Mouse (Mus musculus) heart, postnatal 0 days (tissue): Measurements from ENCODE around the gene Lpp. TPM values are rescaled to one million over a fixed set of nuclear protein-coding genes. Genes with fewer than 3 reads are reported as not detected.

ENCODE experiments used
- ATAC-seq: fragments of 200-750 bp; cut with Nextera tagmentation; 2 replicates; pipeline ENCODE4 v1.8.0; 2017; ENCODE audit warnings: low read depth, moderate number of reproducible peaks, moderate library complexity; ENCODE audit not compliant: insufficient read depth
- DNase-seq: peaks from one replicate; pipeline ENCODE4 v3.0.0-alpha.2; 2016; ENCODE audit warnings: low spot score
- H3K27ac ChIP-seq: fragments of 300-500 bp; sonication (generic); 2 replicates; pipeline ENCODE4 v1.5.1; 2014; ENCODE audit warnings: low read depth, mild to moderate bottlenecking
- H3K27me3 ChIP-seq: fragments of 300-500 bp; sonication (generic); 2 replicates; pipeline ENCODE4 v1.6.1; 2014; ENCODE audit warnings: low read length, mixed read lengths; ENCODE audit not compliant: control insufficient read depth, insufficient read depth
- H3K36me3 ChIP-seq: fragments of 300-500 bp; sonication (generic); replicated peaks from 2 replicates; pipeline ENCODE4 v1.6.1; 2014; ENCODE audit warnings: low read length, mixed read lengths; ENCODE audit not compliant: control insufficient read depth, insufficient read depth
- H3K4me1 ChIP-seq: fragments of 300-500 bp; sonication (generic); 2 replicates; pipeline ENCODE4 v1.6.1; 2014; ENCODE audit warnings: antibody characterized with exemption; ENCODE audit not compliant: control insufficient read depth, insufficient read depth
- H3K4me2 ChIP-seq: fragments of 300-500 bp; sonication (generic); 2 replicates; pipeline ENCODE4 v1.6.1; 2014; ENCODE audit warnings: low read depth, mild to moderate bottlenecking, low read length, moderate library complexity
- H3K4me3 ChIP-seq: fragments of 300-500 bp; sonication (generic); 2 replicates; pipeline ENCODE4 v1.5.1; 2014; ENCODE audit warnings: low read depth, low read length
- H3K9ac ChIP-seq: fragments of 300-500 bp; sonication (generic); replicated peaks from 2 replicates; pipeline ENCODE4 v1.6.1; 2014; ENCODE audit warnings: low read depth, low read length, mixed read lengths
- H3K9me3 ChIP-seq: fragments of 300-500 bp; sonication (generic); replicated peaks from 2 replicates; pipeline ENCODE4 v1.6.1; 2016; ENCODE audit warnings: low read length; ENCODE audit not compliant: control insufficient read depth
- CTCF ChIP-seq: IDR thresholded peaks from 2 replicates; pipeline ENCODE4 v1.5.1; 2016; ENCODE audit warnings: antibody characterized with exemption, control low read depth, low read depth
- EP300 ChIP-seq: IDR thresholded peaks from 2 replicates; pipeline ENCODE4 v1.6.1; 2016; ENCODE audit warnings: antibody characterized with exemption, low read depth
- WGBS: fragments of 180-500 bp; shearing (Covaris S2); extraction: QIAGEN DNeasy Blood & Tissue Kit; methylation state at CpG from one replicate; pipeline ENCODE4 v1.1.7; 2014; 5-methylcytosine and 5-hydroxymethylcytosine counted together
- polyA plus RNA-seq: library from polyadenylated mRNA; unstranded; fragments of >200 nt; fragmentation: Nextera tagmentation; extraction: Ambion mirVana; gene quantifications from 2 replicates; pipeline ENCODE4 v1.2.1, GENCODE M21; 2015
- total RNA-seq: library from RNA; depleted of rRNA; stranded (reverse); fragments of >200 nt; gene quantifications from 2 replicates; pipeline ENCODE4 v1.2.3, GENCODE M21; 2014; ENCODE audit warnings: low replicate concordance

Gene Lpp
- total and polyA plus RNA-seq, 2 experiments from 2014 or later = 32.1 to 77.4 TPM

GRCm38 (mm10) chr16:24582847-24583246, 189.5 kb downstream of the Lpp start:
- no peak overlapping the region for H3K9ac ChIP-seq
- no peak overlapping the region for H3K27ac ChIP-seq
- H3K4me2 ChIP-seq = no peak overlapping the region
- TF ChIP-seq EP300 (no peak), CTCF (no peak)
- H3K4me1 ChIP-seq = peaks cover 11% of the 10 kb centered on the region; the same call in 1 of the 2 replicates
- no peak for DNase-seq
- H3K4me3 ChIP-seq = no peak overlapping the region
- no peaks in the 10 kb centered on the region for H3K27me3 ChIP-seq
- no peaks in the 10 kb centered on the region for H3K9me3 ChIP-seq
- 64% methylated on average over 2 of the region's 2 CpGs for WGBS
- no peak for ATAC-seq
- no peaks in the 10 kb centered on the region for H3K36me3 ChIP-seq

- Histone ChIP-seq H3K9me3 (no peaks in the 10 kb centered on the region), H3K27me3 (no peaks in the 10 kb centered on the region), H3K36me3 (no peaks in the 10 kb centered on the region), H3K9ac (no peak overlapping the region), H3K4me2 (no peak overlapping the region), H3K27ac (no peak overlapping the region), H3K4me1 (0 out of 2 replicates have a peak, but pooled peaks cover under 1% of the 10 kb centered on the region), H3K4me3 (no peak overlapping the region)
- DNase-seq (no peak), ATAC-seq (no peak)
- WGBS = 59% methylated on average over 4 of the region's 4 CpGs
- TF ChIP-seq EP300 (no peak), CTCF (no peak)
Observed at GRCm38 (mm10) chr16:24593535-24593934, 200.2 kb downstream of the Lpp start.

GRCm38 (mm10) chr16:24594508-24594907, 201.2 kb downstream of the Lpp start:
- Histone ChIP-seq H3K4me3 (no peak overlapping the region), H3K27ac (no peak overlapping the region), H3K4me1 (0 out of 2 replicates have a peak, but pooled peaks cover 5% of the 10 kb centered on the region), H3K9me3 (no peaks in the 10 kb centered on the region), H3K27me3 (no peaks in the 10 kb centered on the region), H3K9ac (no peak overlapping the region), H3K36me3 (no peaks in the 10 kb centered on the region), H3K4me2 (no peak overlapping the region)
- DNase-seq (no peak), ATAC-seq (no peak)
- TF ChIP-seq EP300 (no peak), CTCF (no peak)
- WGBS = 64% methylated on average over 5 of the region's 5 CpGs

GRCm38 (mm10) chr16:24595493-24595892, 202.2 kb downstream of the Lpp start:
- no peak overlapping the region for H3K27ac ChIP-seq
- ATAC-seq (no peak), DNase-seq (no peak)
- no peaks in the 10 kb centered on the region for H3K36me3 ChIP-seq
- H3K9me3 ChIP-seq = no peaks in the 10 kb centered on the region
- H3K27me3 ChIP-seq = no peaks in the 10 kb centered on the region
- H3K4me1 ChIP-seq = 0 out of 2 replicates have a peak, but pooled peaks cover 12% of the 10 kb centered on the region
- TF ChIP-seq CTCF = no peak
- TF ChIP-seq EP300 = no peak
- no peak overlapping the region for H3K4me3 ChIP-seq
- H3K9ac ChIP-seq = no peak overlapping the region
- no peak overlapping the region for H3K4me2 ChIP-seq

GRCm38 (mm10) chr16:24598567-24598966, 205.3 kb downstream of the Lpp start:
- Histone ChIP-seq H3K4me1 (0 out of 2 replicates have a peak, but pooled peaks cover 12% of the 10 kb centered on the region), H3K27me3 (no peaks in the 10 kb centered on the region), H3K9me3 (no peaks in the 10 kb centered on the region), H3K4me3 (no peak overlapping the region), H3K9ac (no peak overlapping the region), H3K4me2 (no peak overlapping the region), H3K27ac (no peak overlapping the region), H3K36me3 (no peaks in the 10 kb centered on the region; the same call in 1 of the 2 replicates)
- WGBS = 67% methylated on average over 7 of the region's 7 CpGs
- TF ChIP-seq CTCF = no peak
- no peak for TF ChIP-seq EP300
- DNase-seq (no peak), ATAC-seq (no peak)

GRCm38 (mm10) chr16:24599766-24600165, 206.5 kb downstream of the Lpp start:
- Histone ChIP-seq H3K4me2 (no peak overlapping the region), H3K9me3 (no peaks in the 10 kb centered on the region), H3K9ac (no peak overlapping the region), H3K4me3 (no peak overlapping the region), H3K36me3 (no peaks in the 10 kb centered on the region; the same call in 1 of the 2 replicates), H3K27me3 (no peaks in the 10 kb centered on the region), H3K27ac (no peak overlapping the region; the same call in 1 of the 2 replicates), H3K4me1 (0 out of 2 replicates have a peak, but pooled peaks cover 12% of the 10 kb centered on the region)
- 61% methylated on average over 7 of the region's 7 CpGs for WGBS
- TF ChIP-seq CTCF (no peak), EP300 (no peak)
- no peak for DNase-seq
- ATAC-seq = no peak
